Mouse (Mus musculus) kidney, embryonic 16.5 days (tissue): Measurements from ENCODE around the gene Tmem38b. TPM values are rescaled to one million over a fixed set of nuclear protein-coding genes. Genes with fewer than 3 reads are reported as not detected.

Experiments used
- ATAC-seq: fragments of 200-750 bp; cut with Nextera tagmentation; 2 replicates; pipeline ENCODE4 v1.8.0; 2017; ENCODE audit warnings: moderate TSS enrichment; ENCODE audit not compliant: low FRiP score, low TSS enrichment
- H3K27ac ChIP-seq: fragments of 300-500 bp; sonication (generic); 2 replicates; pipeline ENCODE4 v1.5.1; 2014; ENCODE audit warnings: low read length
- H3K27me3 ChIP-seq: fragments of 300-500 bp; sonication (generic); 2 replicates; pipeline ENCODE4 v1.6.1; 2014; ENCODE audit warnings: low read length, control low read depth, mixed read lengths; ENCODE audit not compliant: insufficient read depth
- H3K36me3 ChIP-seq: fragments of 300-500 bp; sonication (generic); 2 replicates; pipeline ENCODE4 v1.6.1; 2014; ENCODE audit warnings: low read length, control low read depth, mixed read lengths; ENCODE audit not compliant: insufficient read depth
- H3K4me1 ChIP-seq: fragments of 300-500 bp; sonication (generic); 2 replicates; pipeline ENCODE4 v1.6.1; 2014; ENCODE audit warnings: low read length, control low read depth, mixed read lengths; ENCODE audit not compliant: insufficient read depth
- H3K4me2 ChIP-seq: fragments of 300-500 bp; sonication (generic); replicated peaks from 2 replicates; pipeline ENCODE4 v1.6.1; 2014; ENCODE audit warnings: low read depth, low read length
- H3K4me3 ChIP-seq: fragments of 300-500 bp; sonication (generic); 2 replicates; pipeline ENCODE4 v1.5.1; 2014; ENCODE audit warnings: mild to moderate bottlenecking, low read length
- H3K9ac ChIP-seq: fragments of 300-500 bp; sonication (generic); replicated peaks from 2 replicates; pipeline ENCODE4 v1.6.1; 2014; ENCODE audit warnings: low read length
- H3K9me3 ChIP-seq: fragments of 300-500 bp; sonication (generic); 2 replicates; pipeline ENCODE4 v1.6.1; 2016; ENCODE audit warnings: low read length, control low read depth
- WGBS: fragments of 180-500 bp; shearing (Covaris S2); extraction: QIAGEN DNeasy Blood & Tissue Kit; methylation state at CpG from one replicate; pipeline ENCODE4 v1.1.7; 2014; 5-methylcytosine and 5-hydroxymethylcytosine counted together
- polyA plus RNA-seq: library from polyadenylated mRNA; unstranded; fragments of >200 nt; fragmentation: Nextera tagmentation; extraction: Ambion mirVana; gene quantifications from 2 replicates; pipeline ENCODE4 v1.2.1, GENCODE M21; 2015

Tmem38b gene
- polyA plus RNA-seq, 1 experiment from 2014 or later: 9.1 TPM

DNA sequence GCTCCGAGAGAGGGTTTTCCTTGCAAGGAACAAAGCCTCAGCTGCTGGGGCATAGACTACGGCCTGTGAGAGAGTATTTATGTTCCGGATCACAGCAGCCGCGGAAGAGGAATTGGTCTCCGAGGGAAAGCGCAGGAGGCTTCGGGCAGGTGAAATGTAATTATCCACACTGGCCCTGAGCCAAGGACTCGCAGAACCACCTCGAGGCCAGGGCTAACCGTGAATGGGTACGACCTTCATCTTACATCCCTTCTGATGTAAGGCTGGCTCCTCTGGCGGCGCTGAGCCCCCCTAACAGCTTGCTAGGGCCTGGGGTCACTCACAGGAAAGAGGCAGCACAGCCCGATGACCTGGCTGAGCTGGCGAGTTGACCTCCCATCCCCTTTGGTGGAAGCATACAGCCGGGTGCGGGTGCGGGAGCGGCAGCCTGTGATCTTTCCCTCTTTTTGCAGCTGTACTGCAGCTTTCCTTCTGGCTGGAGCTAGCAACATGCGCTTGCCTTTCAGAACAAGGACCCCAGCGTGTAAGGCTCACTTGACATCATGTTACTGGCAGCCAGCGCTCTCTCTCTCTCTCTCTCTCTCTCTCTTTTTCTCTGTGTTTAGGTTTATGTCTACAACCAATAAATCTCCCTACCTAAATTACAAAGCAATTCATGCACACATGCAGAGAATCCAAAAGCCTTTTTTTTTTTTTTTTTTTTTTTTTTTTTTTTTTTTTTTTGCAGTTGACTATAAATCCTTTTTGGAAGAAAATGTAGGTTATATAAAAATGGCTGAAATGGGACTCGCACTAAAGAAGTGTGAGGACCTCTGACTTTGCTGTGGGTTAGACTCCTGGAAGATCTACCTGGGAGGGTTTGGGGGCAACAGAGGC lies 52.9 kb downstream of the Tmem38b start:
- Histone ChIP-seq H3K27ac (0 out of 2 replicates have a peak overlapping the region, but pooled peaks have one; percentile 14), H3K9ac (peak overlapping the region; percentile 60), H3K36me3 (no peaks in the 10 kb centered on the region), H3K4me1 (peaks cover 6% of the 10 kb centered on the region; the same call in 1 of the 2 replicates), H3K4me2 (peak overlapping the region; percentile 57), H3K4me3 (peak overlapping the region; percentile 35), H3K27me3 (no peaks in the 10 kb centered on the region; the same call in 1 of the 2 replicates), H3K9me3 (no peaks in the 10 kb centered on the region)
- 19% methylated on average over 24 of the region's 24 CpGs for WGBS
- peak; percentile 57 for ATAC-seq

DNA sequence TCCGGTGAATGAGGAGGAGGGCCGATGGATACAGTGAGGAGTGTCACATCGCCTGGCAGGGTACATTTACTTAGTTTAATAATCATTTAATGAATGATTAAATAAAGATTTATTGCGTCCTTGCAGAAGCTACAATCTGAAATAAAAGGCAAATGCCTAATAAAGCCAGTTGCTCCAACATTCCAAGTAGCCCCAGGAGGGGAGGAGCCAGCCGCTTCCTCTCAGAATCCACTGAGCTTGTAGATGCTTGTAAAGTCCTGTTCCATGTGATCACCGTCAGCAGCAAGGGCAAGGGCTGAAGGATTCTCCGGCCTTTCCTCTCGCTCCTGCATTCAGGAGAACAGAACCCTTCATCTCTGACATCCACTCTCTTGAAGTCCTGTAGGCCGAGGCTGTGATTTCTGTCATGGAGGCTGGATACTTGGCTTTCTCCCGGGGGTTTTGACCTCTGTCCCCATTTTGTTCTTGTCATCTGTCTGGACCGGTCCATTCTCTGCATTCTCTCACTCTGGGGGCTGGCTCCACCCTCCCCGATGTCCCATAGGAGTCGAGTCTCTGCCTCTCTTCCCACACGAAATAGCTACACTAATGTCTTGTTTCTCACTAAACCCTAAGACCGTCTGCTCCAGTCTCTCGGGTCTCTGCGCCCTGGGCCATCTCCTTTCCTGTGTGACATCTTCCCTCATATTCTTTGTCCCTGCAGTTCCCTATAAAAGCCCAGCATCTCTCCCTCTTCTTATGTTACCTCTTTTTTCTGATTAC lies 57.3 kb downstream of the Tmem38b start:
- Histone ChIP-seq H3K4me3 (no peak overlapping the region), H3K36me3 (no peaks in the 10 kb centered on the region), H3K9me3 (no peaks in the 10 kb centered on the region), H3K4me2 (no peak overlapping the region), H3K27me3 (no peaks in the 10 kb centered on the region; the same call in 1 of the 2 replicates), H3K27ac (no peak overlapping the region), H3K9ac (no peak overlapping the region), H3K4me1 (peaks cover 9% of the 10 kb centered on the region; the same call in 1 of the 2 replicates)
- no peak for ATAC-seq
- 62% methylated on average over 17 of the region's 17 CpGs for WGBS

DNA sequence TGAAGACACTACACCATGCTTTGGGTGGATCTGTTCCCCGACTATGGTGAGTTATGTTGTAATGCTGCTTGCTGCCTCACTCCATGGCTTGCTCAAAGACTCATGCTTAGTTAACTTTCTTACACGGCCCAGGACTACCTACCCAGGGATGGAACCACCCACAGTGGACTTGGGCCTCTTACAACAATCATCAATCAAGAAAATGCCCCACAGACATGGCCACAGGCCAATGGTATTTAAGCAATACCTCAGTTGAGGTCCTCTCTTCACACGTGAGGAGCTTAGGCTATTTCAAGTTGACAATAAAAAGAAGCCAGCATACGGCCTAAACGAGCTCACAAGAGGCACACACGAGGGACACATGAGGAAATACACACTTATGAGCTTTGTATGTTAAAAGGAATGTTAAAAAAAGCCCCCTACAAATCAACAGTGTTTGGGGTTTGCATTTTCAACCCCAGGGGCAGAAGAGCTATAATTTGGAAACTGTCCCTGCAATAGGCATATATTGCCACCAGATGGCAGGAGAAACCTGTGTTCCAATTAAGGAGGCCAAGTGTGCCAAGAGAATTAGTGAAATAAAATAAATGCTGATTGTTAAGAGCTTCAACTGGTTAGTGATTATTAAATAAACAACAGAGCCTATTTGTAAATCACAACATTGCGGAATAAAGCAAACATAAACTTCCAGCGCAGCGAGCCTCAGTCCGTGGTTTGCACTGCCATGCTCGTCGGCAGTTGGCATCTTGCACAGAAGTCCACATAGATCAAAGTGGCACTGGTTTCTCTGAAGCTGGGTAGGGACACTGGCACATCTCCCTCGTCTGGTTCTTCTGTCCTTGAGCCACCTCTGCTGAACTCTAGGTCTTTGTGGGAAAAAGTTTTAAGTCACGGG lies 58.8 kb downstream of the Tmem38b start:
- Histone ChIP-seq H3K27me3 (no peaks in the 10 kb centered on the region; the same call in 1 of the 2 replicates), H3K9ac (no peak overlapping the region), H3K4me3 (no peak overlapping the region), H3K36me3 (no peaks in the 10 kb centered on the region), H3K9me3 (no peaks in the 10 kb centered on the region), H3K4me1 (peaks cover 3% of the 10 kb centered on the region; the same call in 1 of the 2 replicates), H3K27ac (no peak overlapping the region), H3K4me2 (no peak overlapping the region)
- ATAC-seq: no peak
- WGBS: 67% methylated on average over 14 of the region's 14 CpGs

DNA sequence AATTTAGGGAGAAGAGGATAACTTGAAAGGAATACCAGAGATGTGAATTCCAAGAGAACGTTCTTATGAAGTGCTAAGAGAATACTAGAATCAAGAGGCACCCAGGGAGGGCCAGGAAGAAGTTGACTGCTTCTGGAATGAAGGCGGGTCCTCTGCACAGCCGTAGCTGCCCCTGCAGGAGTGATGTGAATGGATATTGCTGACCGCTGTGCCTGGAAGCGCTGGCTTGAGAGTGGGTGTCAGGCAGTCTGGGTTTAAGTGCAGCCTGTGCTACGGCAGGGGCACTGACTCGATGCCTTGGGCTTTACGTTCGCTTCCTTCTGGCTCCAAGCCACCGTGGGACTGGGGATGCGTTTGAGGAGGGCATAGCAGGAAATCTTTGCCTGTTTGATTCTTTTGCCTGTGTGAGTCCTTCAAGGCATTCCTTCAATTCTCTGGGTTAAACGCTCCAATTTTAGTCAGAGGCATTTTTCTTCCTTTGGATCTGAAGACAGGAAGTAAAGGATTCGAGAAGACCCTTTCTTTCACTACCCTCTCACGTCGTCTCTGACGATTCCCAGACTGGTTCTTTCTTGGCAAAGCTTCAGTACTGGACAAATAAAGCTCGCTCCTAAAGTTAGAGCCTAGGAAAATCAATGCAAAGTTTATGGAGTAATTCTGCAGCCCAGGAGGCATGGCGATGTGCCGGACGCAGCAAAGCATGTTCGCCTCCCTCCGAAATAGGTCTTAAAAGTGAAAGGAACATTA lies 60.7 kb downstream of the Tmem38b start:
- no peak overlapping the region for H3K27ac ChIP-seq

DNA sequence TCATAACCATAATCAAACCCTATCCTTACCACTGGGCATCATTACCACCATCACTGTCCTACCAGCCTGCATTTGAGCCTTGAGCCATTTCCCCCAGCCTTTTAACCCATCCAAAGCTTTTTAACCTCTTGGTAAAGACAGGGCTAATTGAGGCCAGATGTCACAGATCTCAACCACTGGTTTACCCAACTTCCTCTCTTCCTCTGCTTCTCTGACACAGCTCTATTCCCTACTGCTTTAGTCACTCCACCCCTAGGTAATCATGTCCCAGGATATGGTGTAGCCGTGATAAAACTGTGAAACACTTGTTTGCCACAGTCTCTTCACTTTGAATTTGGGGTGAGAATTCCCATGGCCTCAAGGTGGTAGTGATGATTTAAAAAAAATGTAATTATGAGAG lies 69.5 kb downstream of the Tmem38b start:
- no peaks in the 10 kb centered on the region for H3K9me3 ChIP-seq
- no peaks in the 10 kb centered on the region for H3K36me3 ChIP-seq
- no peaks in the 10 kb centered on the region for H3K27me3 ChIP-seq
- no peaks in the 10 kb centered on the region for H3K4me1 ChIP-seq
- H3K4me2 ChIP-seq: no peak overlapping the region
- H3K4me3 ChIP-seq: no peak overlapping the region
- no peak for ATAC-seq
- 79% methylated on average over 1 of the region's 1 CpGs for WGBS
- no peak overlapping the region for H3K9ac ChIP-seq
- no peak overlapping the region for H3K27ac ChIP-seq

More for the DNA sequence above, 60.7 kb downstream of the Tmem38b start:
- H3K9ac ChIP-seq: no peak overlapping the region
- H3K4me1 ChIP-seq: peaks cover 3% of the 10 kb centered on the region; the same call in 1 of the 2 replicates
- no peak for ATAC-seq
- peak overlapping the region; percentile 43 for H3K4me2 ChIP-seq
- H3K27me3 ChIP-seq: no peaks in the 10 kb centered on the region; the same call in 1 of the 2 replicates
- peak overlapping the region; percentile 11; the same call in 1 of the 2 replicates for H3K4me3 ChIP-seq
- no peaks in the 10 kb centered on the region for H3K36me3 ChIP-seq
- WGBS: 37% methylated on average over 22 of the region's 22 CpGs
- no peaks in the 10 kb centered on the region for H3K9me3 ChIP-seq

DNA sequence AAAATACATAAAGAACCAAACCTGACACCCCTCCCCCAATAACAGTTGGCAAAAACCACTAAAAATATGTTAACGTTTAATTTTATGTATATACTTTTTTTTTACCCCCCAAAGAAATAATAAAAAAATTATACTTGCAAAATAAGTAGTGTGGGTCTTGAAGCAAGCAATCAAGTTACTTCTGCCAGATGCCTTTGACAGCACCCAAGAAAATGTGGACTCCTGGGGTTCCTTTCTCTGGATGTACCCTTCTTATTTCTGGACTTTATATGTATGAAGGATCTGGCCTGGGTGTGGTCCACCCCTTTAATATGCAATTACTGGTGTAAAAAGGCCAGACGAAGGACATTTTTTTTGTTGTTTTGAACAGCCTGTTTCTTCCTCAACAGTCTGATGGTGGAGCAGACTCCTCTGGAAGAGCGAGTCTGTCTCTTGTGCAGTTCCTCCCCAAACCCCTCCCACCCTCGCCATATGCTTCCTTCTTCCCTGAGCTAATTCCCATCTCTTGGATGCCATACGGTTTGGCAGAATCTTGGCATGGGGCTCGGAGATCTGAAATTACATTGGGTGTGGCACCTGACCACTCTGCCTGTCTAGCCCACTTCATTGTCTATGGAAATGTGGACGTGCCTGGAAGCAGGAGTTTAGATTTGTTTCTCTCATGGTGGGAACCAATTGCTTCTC lies 70.4 kb downstream of the Tmem38b start:
- Histone ChIP-seq H3K27me3 (no peaks in the 10 kb centered on the region), H3K4me2 (no peak overlapping the region), H3K4me3 (no peak overlapping the region), H3K36me3 (no peaks in the 10 kb centered on the region), H3K27ac (no peak overlapping the region), H3K9me3 (no peaks in the 10 kb centered on the region), H3K4me1 (no peaks in the 10 kb centered on the region), H3K9ac (no peak overlapping the region)
- WGBS: 84% methylated on average over 7 of the region's 7 CpGs
- ATAC-seq: no peak

DNA sequence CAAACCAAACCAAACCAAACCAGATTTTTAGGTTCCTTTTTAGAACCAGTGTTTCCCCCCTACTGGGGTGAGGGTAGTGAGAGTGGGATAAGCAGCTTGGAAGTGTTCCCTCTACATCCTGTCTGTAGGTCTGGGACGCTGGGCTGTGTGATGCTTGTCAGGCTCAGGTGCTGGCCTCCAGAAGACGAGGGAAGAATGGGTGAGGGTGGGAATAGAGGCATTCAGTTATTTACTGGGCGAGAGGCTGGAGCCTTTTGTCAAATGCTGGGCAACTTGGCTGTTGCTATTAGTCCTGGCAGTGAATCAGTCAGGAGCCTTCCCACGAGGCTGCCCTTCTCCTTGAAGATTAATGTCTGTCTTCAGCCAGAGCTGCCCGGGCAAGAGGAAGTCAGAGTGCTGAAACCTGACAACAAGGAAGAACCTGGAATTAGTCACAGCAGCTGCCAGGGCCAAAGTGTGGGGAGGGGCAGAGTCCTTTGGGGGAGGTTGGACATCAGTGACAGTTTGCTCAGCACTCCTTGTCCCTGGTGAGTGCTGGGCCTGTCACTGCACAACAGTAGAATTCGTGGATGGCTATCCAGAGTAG lies 74.6 kb downstream of the Tmem38b start:
- H3K9ac ChIP-seq: no peak overlapping the region
- H3K9me3 ChIP-seq: no peaks in the 10 kb centered on the region
- H3K4me3 ChIP-seq: no peak overlapping the region
- WGBS: 22% methylated on average over 6 of the region's 6 CpGs
- no peak overlapping the region for H3K27ac ChIP-seq
- H3K4me1 ChIP-seq: no peaks in the 10 kb centered on the region
- H3K36me3 ChIP-seq: no peaks in the 10 kb centered on the region
- no peaks in the 10 kb centered on the region for H3K27me3 ChIP-seq
- no peak overlapping the region for H3K4me2 ChIP-seq
- peak; percentile 42; the same call in 1 of the 2 replicates for ATAC-seq

DNA sequence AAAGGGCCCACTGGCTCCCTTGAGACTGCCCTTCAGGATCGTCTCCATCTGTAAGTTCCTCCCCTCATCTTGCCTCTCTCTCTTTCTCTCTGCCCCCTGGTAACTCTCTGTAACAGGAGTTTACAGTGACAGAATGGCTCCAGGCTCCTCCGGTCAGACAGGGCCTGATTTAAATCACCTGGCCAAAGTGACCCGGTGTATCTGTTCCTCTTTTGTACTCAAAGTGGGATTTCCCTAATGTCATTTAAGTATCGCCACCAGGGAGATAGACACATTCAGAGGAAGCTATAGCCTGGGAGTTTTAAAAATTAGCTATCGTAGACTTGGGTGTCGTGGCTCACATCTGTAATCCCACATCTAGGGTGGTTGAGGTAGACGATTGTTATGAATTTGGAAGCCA lies 78.5 kb downstream of the Tmem38b start:
- H3K4me1 ChIP-seq: no peaks in the 10 kb centered on the region
- no peaks in the 10 kb centered on the region for H3K27me3 ChIP-seq
- no peak overlapping the region for H3K9ac ChIP-seq
- WGBS: 76% methylated on average over 7 of the region's 7 CpGs
- no peak overlapping the region for H3K4me3 ChIP-seq
- H3K4me2 ChIP-seq: no peak overlapping the region
- H3K9me3 ChIP-seq: no peaks in the 10 kb centered on the region
- H3K27ac ChIP-seq: no peak overlapping the region
- ATAC-seq: no peak
- no peaks in the 10 kb centered on the region for H3K36me3 ChIP-seq
